Mouse (Mus musculus) G1E (cell line): ENCODE results near the gene Jarid2. TPM values are rescaled to one million over a fixed set of nuclear protein-coding genes. Genes with fewer than 3 reads are reported as not detected.

Experiments
- ATAC-seq: 2 replicates; pipeline ENCODE4 v1.8.0; 2016; ENCODE audit warnings: mild to moderate bottlenecking; ENCODE audit not compliant: insufficient number of reproducible peaks, poor library complexity, low FRiP score, severe bottlenecking; ENCODE audit errors: extremely low read depth
- DNase-seq: peaks from one replicate; pipeline ENCODE4 v3.0.0; 2012; ENCODE audit warnings: low spot score
- H3K27me3 ChIP-seq: 2 replicates; pipeline ENCODE4 v1.6.1; 2012; ENCODE audit warnings: mild to moderate bottlenecking, low read length, inconsistent platforms; ENCODE audit not compliant: insufficient read depth
- H3K36me3 ChIP-seq: replicated peaks from 2 replicates; pipeline ENCODE3; 2012; ENCODE audit warnings: mild to moderate bottlenecking, inconsistent platforms
- H3K4me1 ChIP-seq: 2 replicates; pipeline ENCODE4 v1.6.1; 2012; ENCODE audit warnings: low read depth, low read length, inconsistent platforms, mixed read lengths; ENCODE audit not compliant: insufficient read depth
- H3K4me3 ChIP-seq: 2 replicates; pipeline ENCODE4 v1.5.1; 2012; ENCODE audit warnings: low read depth, mild to moderate bottlenecking, inconsistent platforms, low read length, moderate library complexity, mixed read lengths
- H3K9me3 ChIP-seq: replicated peaks from 2 replicates; pipeline ENCODE4 v1.6.1; 2012; ENCODE audit warnings: inconsistent platforms
- CTCF ChIP-seq: IDR thresholded peaks from 2 replicates; pipeline ENCODE4 v1.5.1; 2012; ENCODE audit warnings: low read depth, low read length, inconsistent platforms, mixed read lengths
- GATA1 ChIP-seq: IDR thresholded peaks from 2 replicates; pipeline ENCODE4 v1.6.1; 2012; ENCODE audit warnings: borderline replicate concordance, low read length, inconsistent platforms, mixed read lengths
- GATA2 ChIP-seq: IDR thresholded peaks from 2 replicates; pipeline ENCODE4 v1.6.1; 2012; ENCODE audit warnings: low read depth, low read length, inconsistent platforms, borderline replicate concordance
- POLR2AphosphoS5 ChIP-seq: IDR thresholded peaks from 2 replicates; pipeline ENCODE4 v1.6.1; 2012; ENCODE audit warnings: low read depth, low read length, inconsistent platforms; ENCODE audit not compliant: insufficient replicate concordance
- TAL1 ChIP-seq: conservative IDR thresholded peaks from 2 replicates; pipeline ENCODE4 v1.6.1; 2012; ENCODE audit warnings: low read depth, low read length, inconsistent platforms, mixed read lengths
- polyA plus RNA-seq: library from polyadenylated mRNA; stranded (reverse); fragments of >175 nt; gene quantifications from 2 replicates; pipeline ENCODE4 v1.2.3, GENCODE M21; 2012
- total RNA-seq, 2 experiments: library from RNA; stranded (forward) in 1 of 2; stranded (reverse) in 1 of 2; fragments of 200-1000 nt in 1 of 2; fragments of >200 nt in 1 of 2; fragmentation: Nextera tagmentation in 1 of 2; gene quantifications; 2 replicates each; pipeline ENCODE4 v1.2.3; 2014 to 2017

Gene Jarid2
- total and polyA plus RNA-seq, 3 experiments: 29.9 to 93.6 (median 42.3) TPM

- peaks cover 2% of the 10 kb centered on the region for H3K36me3 ChIP-seq
- no peak overlapping the region for H3K4me3 ChIP-seq
- no peaks in the 10 kb centered on the region for H3K27me3 ChIP-seq
- H3K9me3 ChIP-seq: no peaks in the 10 kb centered on the region
- ATAC-seq (no peak), DNase-seq (no peak)
- TF ChIP-seq TAL1 (no peak), GATA2 (no peak), CTCF (no peak), GATA1 (no peak), POLR2AphosphoS5 (no peak)
- H3K4me1 ChIP-seq: peaks cover 23% of the 10 kb centered on the region
Measured at GRCm38 (mm10) chr13:44728145-44728880, 961 bp upstream of the Jarid2 start.

GRCm38 (mm10) chr13:44730146-44730864 lies 1.0 kb downstream of the Jarid2 start:
- ATAC-seq (peak; percentile 89), DNase-seq (peak; percentile 98)
- H3K4me3 ChIP-seq: peak overlapping the region; percentile 86
- H3K4me1 ChIP-seq: peaks cover 39% of the 10 kb centered on the region
- no peaks in the 10 kb centered on the region for H3K9me3 ChIP-seq
- TF ChIP-seq GATA2 (no peak), CTCF (no peak)
- H3K36me3 ChIP-seq: peaks cover 8% of the 10 kb centered on the region
- no peaks in the 10 kb centered on the region for H3K27me3 ChIP-seq

- ATAC-seq (peak; percentile 51; the same call in 1 of the 2 replicates), DNase-seq (peak; percentile 91)
- Histone ChIP-seq H3K4me3 (peak overlapping the region; percentile 86), H3K4me1 (peaks cover 44% of the 10 kb centered on the region), H3K9me3 (no peaks in the 10 kb centered on the region), H3K36me3 (peaks cover 14% of the 10 kb centered on the region), H3K27me3 (no peaks in the 10 kb centered on the region)
- no peak for TF ChIP-seq GATA2
- no peak for TF ChIP-seq POLR2AphosphoS5
- no peak for TF ChIP-seq CTCF
- no peak for TF ChIP-seq TAL1
- TF ChIP-seq GATA1: no peak
Measured at GRCm38 (mm10) chr13:44730939-44731551, 1.8 kb downstream of the Jarid2 start.

GRCm38 (mm10) chr13:44731727-44732441 lies 2.6 kb downstream of the Jarid2 start:
- ATAC-seq (no peak), DNase-seq (no peak)
- H3K27me3 ChIP-seq: no peaks in the 10 kb centered on the region
- peak overlapping the region; percentile 86 for H3K4me3 ChIP-seq
- TF ChIP-seq TAL1: no peak
- no peak for TF ChIP-seq GATA1
- no peak for TF ChIP-seq CTCF
- TF ChIP-seq POLR2AphosphoS5: no peak
- no peak for TF ChIP-seq GATA2
- no peaks in the 10 kb centered on the region for H3K9me3 ChIP-seq
- H3K4me1 ChIP-seq: peaks cover 43% of the 10 kb centered on the region
- peaks cover 14% of the 10 kb centered on the region for H3K36me3 ChIP-seq

- Histone ChIP-seq H3K9me3 (no peaks in the 10 kb centered on the region), H3K36me3 (peaks cover 16% of the 10 kb centered on the region), H3K4me1 (peaks cover 41% of the 10 kb centered on the region), H3K27me3 (no peaks in the 10 kb centered on the region), H3K4me3 (peak overlapping the region; percentile 86)
- peak; percentile 20 for DNase-seq
- TF ChIP-seq GATA2 (no peak), POLR2AphosphoS5 (no peak)
- no peak for ATAC-seq
Measured at GRCm38 (mm10) chr13:44732442-44732974, 3.2 kb downstream of the Jarid2 start.

GRCm38 (mm10) chr13:44733036-44733372 lies 3.7 kb downstream of the Jarid2 start:
- H3K36me3 ChIP-seq: peaks cover 17% of the 10 kb centered on the region
- H3K27me3 ChIP-seq: no peaks in the 10 kb centered on the region
- no peak for DNase-seq
- no peak for TF ChIP-seq GATA2
- TF ChIP-seq TAL1: no peak
- TF ChIP-seq GATA1: no peak
- no peak for TF ChIP-seq CTCF
- no peaks in the 10 kb centered on the region for H3K9me3 ChIP-seq
- peaks cover 40% of the 10 kb centered on the region for H3K4me1 ChIP-seq
- no peak for ATAC-seq
- peak overlapping the region; percentile 86 for H3K4me3 ChIP-seq
